Comparison of ENCODE assay signal across 13 mouse cellular contexts in the genomic region with DNA sequence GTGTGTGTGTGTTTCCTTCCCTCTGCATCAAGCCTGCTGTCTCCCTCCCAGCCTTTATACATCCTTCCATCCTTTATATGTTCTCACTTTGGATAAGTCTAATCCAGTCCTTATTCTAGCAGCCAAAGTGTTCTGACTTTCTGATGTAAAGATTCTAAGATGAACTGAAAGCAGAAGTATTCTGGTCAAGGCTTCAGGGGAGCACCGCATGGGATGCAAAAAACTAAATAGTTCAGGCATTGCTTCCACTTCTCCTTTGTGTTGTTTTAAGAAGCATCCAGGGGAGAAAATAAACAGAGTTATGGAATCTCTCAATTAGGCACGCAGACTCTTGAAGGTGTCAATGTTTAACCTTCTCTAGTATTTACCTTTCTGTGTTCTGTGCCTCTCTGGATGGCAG.
"Had no signal": no experiment of that assay in that cellular context is flagged by ENCODE, and none has a peak within 500 bp of the region (broad histone marks: within the 10 kb centered on the region; RNA-seq: fewer than 3 reads in every experiment).

No protein-coding gene starts in this region.

- H3K4me3 ChIP-seq: midbrain, embryonic 10.5 days; midbrain, embryonic 12.5 days; neural tube, embryonic 12.5 days; stomach, embryonic 15.5 days had no signal

- H3K27me3 ChIP-seq: midbrain, embryonic 12.5 days; neural tube, embryonic 12.5 days; stomach, embryonic 15.5 days had no signal

- H3K9me3 ChIP-seq: midbrain, embryonic 10.5 days; midbrain, embryonic 12.5 days; neural tube, embryonic 12.5 days; stomach, embryonic 15.5 days had no signal

- H3K27ac ChIP-seq: liver, embryonic 14.5 days; midbrain, embryonic 10.5 days; midbrain, embryonic 12.5 days; neural tube, embryonic 12.5 days; stomach, embryonic 15.5 days had no signal

- H3K4me2 ChIP-seq: lung, embryonic 14.5 days; midbrain, embryonic 12.5 days; neural tube, embryonic 12.5 days; stomach, embryonic 15.5 days had no signal

- H3K36me3 ChIP-seq: midbrain, embryonic 10.5 days; midbrain, embryonic 12.5 days; neural tube, embryonic 12.5 days; stomach, embryonic 15.5 days had no signal

- H3K9ac ChIP-seq: liver, embryonic 14.5 days; lung, embryonic 14.5 days; midbrain, embryonic 12.5 days; neural tube, embryonic 12.5 days; stomach, embryonic 15.5 days had no signal

- H3K4me1 ChIP-seq: stomach, embryonic 15.5 days had no signal

- DNase-seq: lung, adult 18-20 months; lung, embryonic 14.5 days; lung, postnatal 4 days; midbrain, embryonic 14.5 days; right cerebral cortex, postnatal 14 days; thymus, adult 18-20 months; thymus, postnatal 14 days; thymus, postnatal 36 days had no signal
